Mouse (Mus musculus): ENCODE measurements around the gene Gm17409. TPM values are rescaled to one million over a fixed set of nuclear protein-coding genes. Genes with fewer than 3 reads are reported as not detected.

The Gm17409 gene
- total RNA-seq, 1 experiment = not detected

- peaks cover 2 to 4% of the 10 kb centered on the region in 2 experiments; a peak in 1 of 4 replicates for H3K4me1 ChIP-seq (ENCODE audit: control insufficient read depth in 2 of 2, insufficient read depth in 2 of 2, low read length in 2 of 2, poor library complexity in 1 of 2)
These were observed 43.3 kb downstream of the Gm17409 start for GRCm38 (mm10) chr2:58513212-58513611.

DNA sequence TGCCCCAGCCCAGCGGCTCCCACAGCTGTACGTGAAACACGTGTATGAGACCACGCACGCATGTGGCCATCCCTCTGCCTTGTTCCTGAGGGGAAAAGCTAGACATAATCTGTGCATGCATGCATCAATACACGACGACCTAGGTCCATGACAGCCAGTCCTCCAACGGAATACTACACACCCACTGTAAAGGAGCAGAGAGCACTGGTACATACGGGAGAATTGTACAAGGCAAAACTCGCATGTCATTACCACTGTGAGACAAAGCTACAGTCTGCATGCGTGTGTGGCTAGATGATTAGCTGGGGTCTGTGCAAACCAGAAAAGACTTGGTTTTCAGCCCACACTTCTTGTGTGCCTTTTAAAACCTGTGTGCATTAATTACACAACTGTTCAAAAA lies 44.6 kb downstream of the Gm17409 start:
- TF ChIP-seq HCFC1 (IDR thresholded peaks at IDR 0.05; ENCODE audit: borderline replicate concordance, insufficient read depth, low read length) = no peak
- TF ChIP-seq ZC3H11A (IDR thresholded peaks at IDR 0.05; ENCODE audit: borderline replicate concordance, low read depth, low read length) = no peak
- TF ChIP-seq ZNF384 (IDR thresholded peaks at IDR 0.05; ENCODE audit: low read depth, low read length) = no peak
- TF ChIP-seq CHD2 (IDR thresholded peaks at IDR 0.05; ENCODE audit: low read depth, low read length) = no peak
- no peak for TF ChIP-seq MAFK (IDR thresholded peaks at IDR 0.05; ENCODE audit: insufficient read depth, low read depth, low read length)
- Histone ChIP-seq H3K9me3 (ENCODE audit: control insufficient read depth, insufficient read depth, low read depth, low read length) (no peaks in the 10 kb centered on the region), H3K9ac (ENCODE audit: insufficient read depth, low read depth, low read length, poor library complexity, severe bottlenecking) (no peak overlapping the region), H3K4me3 (ENCODE audit: insufficient read depth in 1 of 2, low read depth in 1 of 2, low read length in 2 of 2, poor library complexity in 1 of 2, severe bottlenecking in 1 of 2) (no peak overlapping the region), H3K27ac (ENCODE audit: insufficient read depth, low read depth, low read length, poor library complexity, severe bottlenecking) (no peak overlapping the region), H3K4me1 (ENCODE audit: control insufficient read depth in 2 of 2, insufficient read depth in 2 of 2, low read length in 2 of 2, poor library complexity in 1 of 2) (peaks cover 2 to 4% of the 10 kb centered on the region in 2 experiments; a peak in 1 of 4 replicates), H3K36me3 (ENCODE audit: control insufficient read depth, insufficient read depth, low read length, poor library complexity, severe bottlenecking) (no peaks in the 10 kb centered on the region; the same call in 1 of the 2 replicates)
- DNase-seq (ENCODE audit: low read depth, low spot score) = no peak
- in situ Hi-C loops (cut with MboI; ENCODE audit: low sequenced_read_pairs in 2 of 2, unreplicated experiment in 2 of 2) = no loop called here

More at GRCm38 (mm10) chr2:58513212-58513611, 43.3 kb downstream of the Gm17409 start:
- H3K36me3 ChIP-seq (ENCODE audit: control insufficient read depth, insufficient read depth, low read length, poor library complexity, severe bottlenecking) = no peaks in the 10 kb centered on the region; the same call in 1 of the 2 replicates
- in situ Hi-C loops (cut with MboI; ENCODE audit: low sequenced_read_pairs in 2 of 2, unreplicated experiment in 2 of 2) = no loop called here
- no peak overlapping the region for H3K27ac ChIP-seq (ENCODE audit: insufficient read depth, low read depth, low read length, poor library complexity, severe bottlenecking)
- H3K4me3 ChIP-seq (ENCODE audit: insufficient read depth in 1 of 2, low read depth in 1 of 2, low read length in 2 of 2, poor library complexity in 1 of 2, severe bottlenecking in 1 of 2) = no peak overlapping the region
- TF ChIP-seq ZC3H11A (IDR thresholded peaks at IDR 0.05; ENCODE audit: borderline replicate concordance, low read depth, low read length) = no peak
- TF ChIP-seq MAFK (IDR thresholded peaks at IDR 0.05; ENCODE audit: insufficient read depth, low read depth, low read length) = no peak
- TF ChIP-seq CHD2 (IDR thresholded peaks at IDR 0.05; ENCODE audit: low read depth, low read length) = no peak
- TF ChIP-seq HCFC1 (IDR thresholded peaks at IDR 0.05; ENCODE audit: borderline replicate concordance, insufficient read depth, low read length) = no peak
- no peak for TF ChIP-seq ZNF384 (IDR thresholded peaks at IDR 0.05; ENCODE audit: low read depth, low read length)
- H3K9ac ChIP-seq (ENCODE audit: insufficient read depth, low read depth, low read length, poor library complexity, severe bottlenecking) = no peak overlapping the region
- no peaks in the 10 kb centered on the region for H3K9me3 ChIP-seq (ENCODE audit: control insufficient read depth, insufficient read depth, low read depth, low read length)
- DNase-seq (ENCODE audit: low read depth, low spot score) = no peak

GRCm38 (mm10) chr2:58516000-58516399 lies 46.1 kb downstream of the Gm17409 start:
- H3K27ac ChIP-seq (ENCODE audit: insufficient read depth, low read depth, low read length, poor library complexity, severe bottlenecking) = no peak overlapping the region

DNA sequence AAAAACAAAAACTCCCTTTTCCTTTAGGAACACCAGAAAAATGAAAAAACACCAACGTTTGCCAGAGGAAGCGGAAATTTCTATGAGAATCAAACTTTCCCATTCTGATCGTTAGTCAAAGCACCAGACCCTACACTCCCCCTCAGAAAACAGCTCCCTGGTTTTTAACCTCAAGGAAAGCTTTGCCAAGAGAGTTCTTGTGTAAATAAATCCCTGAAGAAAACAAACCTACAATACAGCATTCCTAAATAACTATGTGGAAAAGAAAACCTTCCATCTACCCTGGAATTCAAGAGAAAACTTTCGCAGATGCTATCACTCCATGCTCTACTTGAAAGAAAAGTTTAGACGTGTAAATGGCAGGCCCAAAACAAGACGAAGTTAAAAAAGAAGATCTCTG lies 47.0 kb downstream of the Gm17409 start:
- Histone ChIP-seq H3K4me1 (ENCODE audit: control insufficient read depth in 2 of 2, insufficient read depth in 2 of 2, low read length in 2 of 2, poor library complexity in 1 of 2) (peaks cover 2 to 4% of the 10 kb centered on the region in 2 experiments; a peak in 1 of 4 replicates), H3K27ac (ENCODE audit: insufficient read depth, low read depth, low read length, poor library complexity, severe bottlenecking) (no peak overlapping the region), H3K4me3 (ENCODE audit: insufficient read depth in 1 of 2, low read depth in 1 of 2, low read length in 2 of 2, poor library complexity in 1 of 2, severe bottlenecking in 1 of 2) (no peak overlapping the region), H3K9ac (ENCODE audit: insufficient read depth, low read depth, low read length, poor library complexity, severe bottlenecking) (no peak overlapping the region), H3K36me3 (ENCODE audit: control insufficient read depth, insufficient read depth, low read length, poor library complexity, severe bottlenecking) (no peaks in the 10 kb centered on the region; the same call in 1 of the 2 replicates), H3K9me3 (ENCODE audit: control insufficient read depth, insufficient read depth, low read depth, low read length) (no peaks in the 10 kb centered on the region)
- in situ Hi-C loops (cut with MboI; ENCODE audit: low sequenced_read_pairs in 2 of 2, unreplicated experiment in 2 of 2) = no loop called here
- TF ChIP-seq HCFC1 (IDR thresholded peaks at IDR 0.05; ENCODE audit: borderline replicate concordance, insufficient read depth, low read length) (no peak), ZNF384 (IDR thresholded peaks at IDR 0.05; ENCODE audit: low read depth, low read length) (no peak), ZC3H11A (IDR thresholded peaks at IDR 0.05; ENCODE audit: borderline replicate concordance, low read depth, low read length) (no peak), CHD2 (IDR thresholded peaks at IDR 0.05; ENCODE audit: low read depth, low read length) (no peak), MAFK (IDR thresholded peaks at IDR 0.05; ENCODE audit: insufficient read depth, low read depth, low read length) (no peak)
- no peak for DNase-seq (ENCODE audit: low read depth, low spot score)

More at GRCm38 (mm10) chr2:58516000-58516399, 46.1 kb downstream of the Gm17409 start:
- peaks cover 2 to 4% of the 10 kb centered on the region in 2 experiments; a peak in 1 of 4 replicates for H3K4me1 ChIP-seq (ENCODE audit: control insufficient read depth in 2 of 2, insufficient read depth in 2 of 2, low read length in 2 of 2, poor library complexity in 1 of 2)
- TF ChIP-seq MAFK (IDR thresholded peaks at IDR 0.05; ENCODE audit: insufficient read depth, low read depth, low read length) = no peak
- TF ChIP-seq CHD2 (IDR thresholded peaks at IDR 0.05; ENCODE audit: low read depth, low read length) = no peak
- no peak for TF ChIP-seq ZC3H11A (IDR thresholded peaks at IDR 0.05; ENCODE audit: borderline replicate concordance, low read depth, low read length)
- TF ChIP-seq HCFC1 (IDR thresholded peaks at IDR 0.05; ENCODE audit: borderline replicate concordance, insufficient read depth, low read length) = no peak
- TF ChIP-seq ZNF384 (IDR thresholded peaks at IDR 0.05; ENCODE audit: low read depth, low read length) = no peak
- no peak overlapping the region for H3K9ac ChIP-seq (ENCODE audit: insufficient read depth, low read depth, low read length, poor library complexity, severe bottlenecking)
- in situ Hi-C loops (cut with MboI; ENCODE audit: low sequenced_read_pairs in 2 of 2, unreplicated experiment in 2 of 2) = no loop called here
- H3K9me3 ChIP-seq (ENCODE audit: control insufficient read depth, insufficient read depth, low read depth, low read length) = no peaks in the 10 kb centered on the region
- no peak overlapping the region for H3K4me3 ChIP-seq (ENCODE audit: insufficient read depth in 1 of 2, low read depth in 1 of 2, low read length in 2 of 2, poor library complexity in 1 of 2, severe bottlenecking in 1 of 2)
- no peak for DNase-seq (ENCODE audit: low read depth, low spot score)
- H3K36me3 ChIP-seq (ENCODE audit: control insufficient read depth, insufficient read depth, low read length, poor library complexity, severe bottlenecking) = no peaks in the 10 kb centered on the region; the same call in 1 of the 2 replicates

Data from ES-E14 (cell line).